ENCODE assay signal across 12 mouse cellular contexts in the genomic region with DNA sequence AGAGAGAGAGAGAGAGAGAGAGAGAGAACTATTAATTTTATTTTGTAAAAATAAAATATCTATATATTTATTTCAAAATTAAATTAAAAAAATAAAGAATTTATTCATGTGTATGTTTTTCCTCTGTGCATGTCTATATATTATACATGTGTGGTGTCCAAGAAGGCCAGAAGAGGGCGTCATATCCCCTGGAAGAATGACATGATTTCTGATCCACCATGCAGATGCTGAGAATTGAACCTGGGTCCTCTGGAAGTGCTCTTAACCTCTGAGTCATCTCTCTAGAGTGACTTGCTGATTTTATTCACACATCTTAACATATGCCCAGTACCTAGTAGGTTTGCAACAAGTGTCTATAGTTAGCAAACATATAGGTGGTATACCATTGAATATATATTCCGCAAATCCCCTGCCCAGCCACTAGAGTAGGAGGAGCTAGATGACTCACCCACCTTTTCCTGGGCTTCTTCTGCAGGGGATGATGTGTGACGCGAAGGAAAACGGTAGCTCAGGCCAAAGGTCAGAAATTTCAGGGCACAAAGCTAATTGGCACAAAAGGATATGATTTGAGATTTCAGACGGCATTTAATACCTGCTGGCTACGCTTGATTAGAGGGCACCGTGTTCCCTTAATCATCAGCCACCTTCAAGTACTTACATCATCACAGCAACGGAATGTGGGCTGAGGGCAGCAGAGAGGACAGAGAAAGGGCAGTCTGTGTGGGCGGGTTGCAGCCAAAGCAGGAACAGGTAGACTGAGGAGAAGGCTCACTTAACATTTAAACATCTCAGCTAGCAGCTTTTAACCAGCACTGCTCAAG.
DNase-seq lines count a peak whose midpoint lies in the region; ATAC-seq lines count a peak whose summit lies in the region.
"Had no signal": no experiment of that assay in that cellular context is flagged by ENCODE, and none has a peak within 500 bp of the region (broad histone marks: within the 10 kb centered on the region; RNA-seq: fewer than 3 reads in every experiment).

No protein-coding gene starts in this region.

- H3K27ac ChIP-seq in limb, embryonic 11.5 days (replicated peaks; ENCODE audit: low read depth, low read length), result no peak overlapping the region
- no peak overlapping the region for H3K27ac ChIP-seq in limb, embryonic 10.5 days
- no peak overlapping the region for H3K27ac ChIP-seq in intestine, embryonic 16.5 days (ENCODE audit: low read length)
- H3K27ac ChIP-seq: forebrain, embryonic 10.5 days; hindbrain, postnatal 0 days; macrophage had no signal

- no peak for DNase-seq in limb, embryonic 11.5 days (ENCODE audit: low spot score)
- no peak for DNase-seq in limb, embryonic 10.5 days (ENCODE audit: low spot score)
- DNase-seq in Muller cell, postnatal 12 days (ENCODE audit: inconsistent ontology term), result peak; percentile 15
- peak; percentile 67 for DNase-seq in lung, postnatal 25 days (ENCODE audit: low spot score)
- no peak for DNase-seq in cerebellum, postnatal 10 days
- DNase-seq in thymus, postnatal 4 days, result no peak
- DNase-seq: cerebellum, adult 11 months had no signal

- no peak overlapping the region for H3K4me2 ChIP-seq in limb, embryonic 11.5 days (ENCODE audit: low read depth, severe bottlenecking)
- peak overlapping the region; percentile 23; the same call in 1 of the 2 replicates for H3K4me2 ChIP-seq in intestine, embryonic 16.5 days (ENCODE audit: low read depth, low read length)

- no peaks in the 10 kb centered on the region for H3K36me3 ChIP-seq in limb, embryonic 11.5 days (ENCODE audit: control insufficient read depth, insufficient read depth, low read length)
- H3K36me3 ChIP-seq in limb, embryonic 10.5 days, result no peaks in the 10 kb centered on the region
- no peaks in the 10 kb centered on the region for H3K36me3 ChIP-seq in intestine, embryonic 16.5 days (ENCODE audit: control insufficient read depth, insufficient read depth, low read length)
- H3K36me3 ChIP-seq: forebrain, embryonic 10.5 days had no signal

- H3K9ac ChIP-seq in limb, embryonic 11.5 days (ENCODE audit: low read length), result no peak overlapping the region
- H3K9ac ChIP-seq in intestine, embryonic 16.5 days (ENCODE audit: low read depth, low read length), result no peak overlapping the region

- 27% methylated on average over 10 of the region's 10 CpGs for WGBS in limb, embryonic 11.5 days
- WGBS in limb, embryonic 10.5 days, result 32% methylated on average over 10 of the region's 10 CpGs
- WGBS in intestine, embryonic 16.5 days, result 33% methylated on average over 10 of the region's 10 CpGs

- ATAC-seq in limb, embryonic 11.5 days (ENCODE audit: insufficient number of reproducible peaks, low FRiP score, low TSS enrichment, low read depth), result 0 out of 2 replicates have a peak, but pooled peaks have one; percentile 44
- peak; percentile 70 for ATAC-seq in intestine, embryonic 16.5 days
- no peak for ATAC-seq in activated CD4-positive, CD25-positive, alpha-beta regulatory T cell, adult 4 months
- ATAC-seq: hindbrain, postnatal 0 days had no signal

- H3K9me3 ChIP-seq in limb, embryonic 11.5 days (ENCODE audit: control insufficient read depth, low read length), result no peaks in the 10 kb centered on the region
- no peaks in the 10 kb centered on the region for H3K9me3 ChIP-seq in limb, embryonic 10.5 days (replicated peaks)
- H3K9me3 ChIP-seq in intestine, embryonic 16.5 days (ENCODE audit: control insufficient read depth, low read length), result no peaks in the 10 kb centered on the region
- H3K9me3 ChIP-seq: forebrain, embryonic 10.5 days had no signal

- H3K4me1 ChIP-seq in limb, embryonic 11.5 days (ENCODE audit: control insufficient read depth, insufficient read depth, low read length), result no peaks in the 10 kb centered on the region
- H3K4me1 ChIP-seq in limb, embryonic 10.5 days, result peaks cover 8% of the 10 kb centered on the region
- H3K4me1 ChIP-seq in intestine, embryonic 16.5 days (ENCODE audit: control insufficient read depth, insufficient read depth, low read length), result no peaks in the 10 kb centered on the region

- no peak overlapping the region for H3K4me3 ChIP-seq in limb, embryonic 11.5 days (ENCODE audit: low read depth, low read length)
- no peak overlapping the region for H3K4me3 ChIP-seq in limb, embryonic 10.5 days
- H3K4me3 ChIP-seq in intestine, embryonic 16.5 days (ENCODE audit: low read length), result no peak overlapping the region
- H3K4me3 ChIP-seq: forebrain, embryonic 10.5 days had no signal

- no peaks in the 10 kb centered on the region for H3K27me3 ChIP-seq in limb, embryonic 11.5 days (ENCODE audit: control insufficient read depth, insufficient read depth, low read length)
- no peaks in the 10 kb centered on the region for H3K27me3 ChIP-seq in limb, embryonic 10.5 days (ENCODE audit: low read depth, poor library complexity, severe bottlenecking)
- no peaks in the 10 kb centered on the region for H3K27me3 ChIP-seq in intestine, embryonic 16.5 days (replicated peaks; ENCODE audit: control insufficient read depth, insufficient read depth, low read length)

Comparison
In these comparisons a context has a peak if more than half of its experiments do, and no peak if none do; other contexts are left out.
1. DNase-seq: peak in Muller cell, postnatal 12 days (single experiment) and lung, postnatal 25 days (single experiment); none in limb, embryonic 11.5 days (single experiment), limb, embryonic 10.5 days (single experiment), cerebellum, postnatal 10 days (0 of 2) and thymus, postnatal 4 days (single experiment).